Mouse (Mus musculus) testis, adult 2 months (tissue): ENCODE measurements at regions not wholly inside any gene's neighbourhood (a gene's known extent, or its start where the extent isn't known, plus 50 kb on each side); places are given as distances from the start of the nearest gene placed in this dataset.

Source experiments
- CTCF ChIP-seq: fragments of 200-500 bp; IDR thresholded peaks from 2 replicates; pipeline ENCODE4 v1.5.1; 2012; ENCODE audit warnings: low read depth, mild to moderate bottlenecking, inconsistent platforms, low read length, moderate library complexity; ENCODE audit not compliant: control insufficient read depth, insufficient read depth, insufficient replicate concordance
- POLR2A ChIP-seq: fragments of 200-500 bp; IDR thresholded peaks from 2 replicates; pipeline ENCODE4 v1.6.1; 2012; ENCODE audit warnings: low read depth, mild to moderate bottlenecking, inconsistent platforms, low read length, moderate library complexity; ENCODE audit not compliant: control insufficient read depth

- TF ChIP-seq POLR2A (no peak), CTCF (no peak)
Measured at GRCm38 (mm10) chr8:9020744-9021143, 330.4 kb upstream of the Arglu1 start.
